Mouse (Mus musculus): ENCODE data around the gene Pnma3.
"Not testable (repeated sequence)": the region's sequence is repeated elsewhere in the genome, so short reads cannot be mapped to it uniquely, and the experiment has no call there.

Pnma3 gene

DNA sequence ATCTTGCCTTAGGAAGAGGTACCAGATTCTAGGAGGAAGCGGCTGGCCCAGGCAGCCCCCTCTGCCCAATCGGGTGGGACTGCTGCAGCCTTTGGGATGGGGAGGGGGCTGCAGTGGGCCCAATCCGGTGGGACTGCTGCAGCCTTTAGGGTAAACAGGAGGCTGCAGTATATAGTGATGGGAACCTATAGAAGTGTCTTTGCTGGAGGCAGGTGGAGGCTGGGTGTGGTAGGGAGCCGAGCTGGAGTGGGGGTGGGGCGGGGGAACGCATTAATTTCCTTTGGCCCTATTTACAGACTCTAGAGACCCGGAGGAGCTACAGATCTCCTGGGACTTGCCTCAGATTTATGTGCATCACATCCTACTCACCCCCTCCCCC, at the start of gene Pnma3:
Pnma3 (plus strand) TSS at position 373 of the 379 bp plus-strand sequence.
- in situ Hi-C loops (cut with MboI, MseI) = no loop called here

GRCm38 (mm10) chrX:73037003-73037402, 27.6 kb upstream of the Pnma3 start, which contains the start of gene Pnma5:
Gene Pnma5 (minus strand): TSS chrX:73037103.
- in situ Hi-C loops (cut with MboI, MseI) = no loop called here

GRCm38 (mm10) chrX:73038831-73039230, 25.8 kb upstream of the Pnma3 start:
- in situ Hi-C loops (cut with MboI, MseI) = no loop called here

DNA sequence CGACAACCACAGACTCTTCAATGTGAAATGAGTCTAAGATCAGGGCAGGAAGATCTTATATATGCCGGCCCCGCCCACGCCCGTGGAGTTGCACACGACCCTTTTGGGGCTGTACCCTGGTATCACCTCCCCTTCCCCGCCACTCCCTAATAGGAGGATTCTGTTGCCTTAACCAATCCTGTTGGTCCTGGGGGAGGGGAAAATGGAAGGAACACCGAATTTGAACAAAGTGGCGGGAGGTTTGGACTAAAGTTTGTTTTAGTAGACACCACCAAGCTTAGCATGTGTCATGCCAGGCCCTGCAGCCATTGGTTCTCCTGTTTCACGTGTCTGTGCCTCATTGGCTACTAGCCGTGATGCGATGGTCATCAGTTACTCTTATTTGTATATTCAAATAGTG, 24.9 kb upstream of the Pnma3 start:
- in situ Hi-C loops (cut with MboI, MseI) = no loop called here

DNA sequence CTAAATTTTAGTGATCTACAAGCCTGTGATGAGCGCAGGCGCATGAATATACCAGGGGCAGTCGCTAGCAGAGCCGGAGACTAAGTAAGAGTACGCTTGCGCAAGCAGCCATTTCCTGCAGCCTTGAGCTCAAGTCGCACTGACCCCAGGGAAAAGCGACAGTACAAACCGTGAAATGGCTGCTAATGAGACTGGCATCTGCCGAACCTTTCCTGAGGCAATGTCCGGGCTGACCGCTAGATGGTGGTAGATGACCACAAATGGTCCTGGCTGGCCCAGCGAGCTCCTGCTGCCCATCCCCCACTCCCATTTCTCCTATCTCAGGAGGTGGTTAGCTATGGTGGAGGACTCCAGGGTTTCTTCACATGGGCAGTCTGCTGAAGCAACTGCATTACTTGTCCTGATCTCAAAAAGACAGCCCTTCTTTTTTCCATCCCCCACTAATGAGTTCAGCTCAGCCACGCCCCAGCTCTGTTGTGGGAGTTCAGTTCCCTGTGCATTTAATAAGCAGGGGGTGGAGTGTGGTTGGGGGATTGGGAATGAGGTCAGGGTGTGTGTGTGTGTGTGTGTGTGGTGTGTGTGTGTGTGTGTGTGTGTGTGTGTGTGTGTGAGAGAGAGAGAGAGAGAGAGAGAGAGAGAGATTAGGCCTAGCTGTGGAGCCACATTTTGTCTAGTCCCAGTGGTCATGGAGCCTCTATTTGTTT, 10.6 kb upstream of the Pnma3 start:
- in situ Hi-C loops (cut with MboI, MseI) = loop anchor here (5.0 kb wide), 1 partner anchor 343 kb away; the partner anchor contains the start of gene Gm18336

DNA sequence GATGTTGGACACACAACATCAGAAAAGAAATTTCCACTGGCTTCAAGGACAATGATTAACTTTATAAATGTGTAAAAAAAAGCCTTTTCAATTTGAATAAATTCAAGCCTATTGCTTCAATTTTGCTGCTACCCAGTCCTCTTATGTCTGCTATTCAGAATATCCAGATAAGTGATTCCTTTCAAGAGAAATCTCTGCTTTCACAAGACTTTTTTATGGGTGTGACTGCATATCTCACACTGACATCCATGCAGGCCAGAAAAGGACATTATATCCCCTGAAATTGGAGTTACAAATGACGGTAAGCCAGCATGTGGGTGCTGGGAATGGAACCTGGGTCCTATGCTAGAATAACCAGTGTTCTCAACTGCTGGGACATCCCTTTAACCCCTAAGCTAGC, 3.1 kb upstream of the Pnma3 start:
- in situ Hi-C loops (cut with MboI, MseI) = no loop called here

- in situ Hi-C loops (cut with MboI, MseI) = no loop called here
These were observed 2.3 kb upstream of the Pnma3 start for GRCm38 (mm10) chrX:73062323-73062722.

- in situ Hi-C loops (cut with MboI, MseI) = no loop called here
These were observed 824 bp upstream of the Pnma3 start for GRCm38 (mm10) chrX:73063512-73064414.

- in situ Hi-C loops (cut with MboI, MseI) = not testable (repeated sequence)
These were observed 2.3 kb downstream of the Pnma3 start for GRCm38 (mm10) chrX:73066765-73067312.

DNA sequence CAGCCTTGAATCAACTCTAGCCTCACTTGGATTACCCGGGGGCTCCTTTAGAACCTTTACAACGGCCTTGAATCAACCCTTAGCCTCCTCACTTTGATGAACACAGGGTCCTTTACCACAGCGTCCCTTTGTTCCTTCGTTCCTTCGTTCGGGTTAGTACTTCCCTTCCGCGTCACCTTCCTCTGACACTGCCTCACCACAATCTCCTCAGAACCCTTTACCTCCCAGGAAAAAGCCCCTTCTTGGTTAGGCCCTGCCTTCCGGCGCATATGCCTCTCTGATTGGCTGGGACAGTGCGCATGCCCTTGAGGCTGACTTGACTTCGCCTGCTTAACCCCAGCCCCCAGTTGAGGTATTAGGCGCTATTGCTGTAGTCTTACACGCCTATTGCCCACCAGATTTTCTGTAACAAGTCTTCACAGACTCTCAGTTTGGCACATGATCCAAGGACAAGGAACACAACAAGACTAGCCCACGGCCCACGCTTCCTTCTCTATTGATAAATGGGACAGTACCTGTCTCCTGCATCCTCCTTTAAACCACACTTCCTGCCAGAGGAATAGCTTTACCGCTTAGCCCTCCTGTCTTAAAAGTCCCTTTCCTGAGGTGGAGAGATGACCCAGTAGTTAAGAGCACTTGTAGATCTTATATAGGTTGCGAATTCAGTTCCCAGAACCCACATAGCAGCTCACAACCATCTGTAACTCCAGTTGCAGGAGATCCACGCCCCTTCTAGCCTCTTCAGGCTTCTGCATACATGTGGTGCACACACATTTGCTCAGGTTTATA, 17.9 kb downstream of the Pnma3 start, which contains the start of gene Xlr4a:
Xlr4a (minus strand) TSS at position 212 of the 789 bp plus-strand sequence.
- in situ Hi-C loops (cut with MboI, MseI) = loop anchor here (5.0 kb wide), 1 partner anchor 1645 kb away; no protein-coding TSS in a partner anchor

DNA sequence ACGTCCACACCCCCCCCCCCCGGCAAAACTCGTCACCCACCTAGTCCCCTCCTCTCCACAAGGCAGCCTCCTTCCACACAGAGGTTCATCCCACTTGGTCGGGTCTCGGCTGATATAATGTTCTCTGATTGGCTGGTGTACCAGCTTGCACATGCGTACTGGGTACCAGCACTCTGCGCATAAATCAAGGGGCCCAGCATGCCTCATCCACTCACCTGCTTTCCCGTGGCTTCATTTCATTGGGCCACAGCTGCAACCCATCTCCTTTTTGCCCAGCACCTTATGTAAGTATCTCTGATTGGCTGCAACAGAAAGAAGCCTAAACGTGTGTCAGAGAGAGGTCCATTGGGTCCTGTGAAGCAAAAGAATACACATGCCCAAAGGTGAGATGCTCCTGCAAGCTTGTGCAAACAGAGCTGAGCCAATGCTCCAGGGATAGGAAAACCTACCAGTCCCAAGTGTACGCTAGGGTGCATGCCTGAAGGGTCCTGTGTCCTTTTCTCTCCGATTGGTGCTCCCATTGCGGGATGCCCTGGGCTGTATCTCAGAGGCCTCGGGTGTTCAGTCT, 32.4 kb downstream of the Pnma3 start, which contains the start of gene Xlr3a:
Xlr3a (minus strand) TSS at position 155 of the 568 bp plus-strand sequence.
- in situ Hi-C loops (cut with MboI, MseI) = loop anchor here (5.0 to 10.0 kb wide), 2 partner anchors 1598 to 1810 kb away; no protein-coding TSS in a partner anchor

GRCm38 (mm10) chrX:73116747-73117146, 52.2 kb downstream of the Pnma3 start, which contains the start of gene Gm14685:
Gene Gm14685 (plus strand): TSS chrX:73117047.
- in situ Hi-C loops (cut with MboI, MseI) = not testable (repeated sequence)
